Mouse (Mus musculus) hindbrain, postnatal 0 days (tissue): Measurements from ENCODE around the gene Cbln1. TPM values are rescaled to one million over a fixed set of nuclear protein-coding genes. Genes with fewer than 3 reads are reported as not detected.

Experiments used
- ATAC-seq: fragments of 200-750 bp; cut with Nextera tagmentation; 2 replicates; pipeline ENCODE4 v1.8.0; 2017; ENCODE audit warnings: mild to moderate bottlenecking, moderate TSS enrichment, moderate library complexity
- DNase-seq: peaks from one replicate; pipeline ENCODE4 v3.0.0-alpha.2; 2015; ENCODE audit warnings: low spot score
- H3K27ac ChIP-seq: fragments of 300-500 bp; sonication (generic); 2 replicates; pipeline ENCODE4 v1.5.1; 2014; ENCODE audit warnings: mild to moderate bottlenecking
- H3K27me3 ChIP-seq: fragments of 300-500 bp; sonication (generic); 2 replicates; pipeline ENCODE4 v1.6.1; 2014; ENCODE audit warnings: low read length, mixed read lengths; ENCODE audit not compliant: insufficient read depth
- H3K36me3 ChIP-seq: fragments of 300-500 bp; sonication (generic); 2 replicates; pipeline ENCODE4 v1.6.1; 2014; ENCODE audit warnings: low read length, mixed read lengths; ENCODE audit not compliant: insufficient read depth
- H3K4me1 ChIP-seq: fragments of 300-500 bp; sonication (generic); 2 replicates; pipeline ENCODE4 v1.6.1; 2014; ENCODE audit warnings: antibody characterized with exemption, low read length, mixed read lengths; ENCODE audit not compliant: insufficient read depth
- H3K4me2 ChIP-seq: fragments of 300-500 bp; sonication (generic); 2 replicates; pipeline ENCODE4 v1.6.1; 2014; ENCODE audit warnings: low read depth, mild to moderate bottlenecking, low read length, moderate library complexity, mixed read lengths
- H3K4me3 ChIP-seq: fragments of 300-500 bp; sonication (generic); 2 replicates; pipeline ENCODE4 v1.5.1; 2014; ENCODE audit warnings: low read length
- H3K9ac ChIP-seq: fragments of 300-500 bp; sonication (generic); replicated peaks from 2 replicates; pipeline ENCODE4 v1.6.1; 2014; ENCODE audit warnings: mild to moderate bottlenecking, low read length, moderate library complexity, mixed read lengths
- H3K9me3 ChIP-seq: fragments of 300-500 bp; sonication (generic); 2 replicates; pipeline ENCODE4 v1.6.1; 2016; ENCODE audit warnings: low read length, mixed read lengths
- CTCF ChIP-seq: IDR thresholded peaks from 2 replicates; pipeline ENCODE4 v1.5.1; 2016; ENCODE audit warnings: antibody characterized with exemption, control low read depth, low read depth
- WGBS: fragments of 180-500 bp; shearing (Covaris S2); extraction: QIAGEN DNeasy Blood & Tissue Kit; methylation state at CpG from one replicate; pipeline ENCODE4 v1.1.7; 2014; 5-methylcytosine and 5-hydroxymethylcytosine counted together
- polyA plus RNA-seq: library from polyadenylated mRNA; unstranded; fragments of >200 nt; fragmentation: Nextera tagmentation; extraction: Ambion mirVana; gene quantifications from 2 replicates; pipeline ENCODE4 v1.2.1, GENCODE M21; 2015
- total RNA-seq: library from RNA; depleted of rRNA; stranded (reverse); fragments of >200 nt; gene quantifications from 2 replicates; pipeline ENCODE4 v1.2.3, GENCODE M21; 2014

The Cbln1 gene
- total and polyA plus RNA-seq, 2 experiments from 2014 or later, result 56.8 to 181 TPM

DNA sequence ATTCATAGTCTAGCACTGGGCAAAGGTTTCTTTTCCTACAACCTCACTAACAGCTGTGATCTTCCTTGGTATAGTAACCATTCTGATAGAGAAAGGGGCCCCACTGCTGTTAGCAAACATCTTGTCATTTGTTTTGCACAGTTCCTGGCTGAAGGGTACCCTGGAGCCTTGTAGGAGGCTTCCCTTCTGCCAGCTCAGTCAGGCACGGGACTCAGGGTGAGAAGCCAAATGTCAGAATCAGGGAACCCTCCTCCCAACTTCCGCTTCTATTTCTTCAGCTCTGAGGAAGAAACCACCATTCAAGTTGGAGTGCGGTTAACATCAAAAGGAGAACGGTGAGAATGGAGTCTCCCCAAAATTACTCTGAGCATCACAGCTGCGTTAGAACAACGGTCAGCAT is 30.3 kb upstream of the Cbln1 start:
- WGBS, result 67% methylated on average over 6 of the region's 6 CpGs
- H3K4me2 ChIP-seq, result no peak overlapping the region
- H3K36me3 ChIP-seq, result no peaks in the 10 kb centered on the region
- H3K4me1 ChIP-seq, result no peaks in the 10 kb centered on the region
- no peak for ATAC-seq
- no peak overlapping the region for H3K4me3 ChIP-seq
- no peak for TF ChIP-seq CTCF
- H3K9me3 ChIP-seq, result no peaks in the 10 kb centered on the region
- no peak overlapping the region for H3K27ac ChIP-seq
- no peak overlapping the region for H3K9ac ChIP-seq
- no peaks in the 10 kb centered on the region for H3K27me3 ChIP-seq
- DNase-seq, result no peak

DNA sequence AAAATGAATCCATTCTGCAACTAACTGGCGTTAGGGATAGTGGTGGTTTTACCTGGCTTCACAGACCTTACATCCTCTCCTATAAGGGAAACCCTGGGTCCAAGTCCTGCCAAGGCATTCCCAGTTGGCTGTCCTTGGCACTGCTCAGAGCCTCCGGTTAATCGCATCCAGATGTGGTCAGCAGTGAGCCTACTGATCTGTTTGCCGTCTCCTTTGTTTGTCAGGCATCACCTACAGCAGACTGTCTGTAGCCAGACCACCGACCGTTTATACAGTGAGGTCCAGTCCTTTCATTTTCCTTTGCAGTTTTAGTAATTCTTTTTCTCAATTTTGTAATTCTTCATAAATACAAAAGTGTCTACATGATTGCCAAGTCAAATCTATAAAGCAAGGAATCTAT is 25.2 kb upstream of the Cbln1 start:
- TF ChIP-seq CTCF, result no peak
- ATAC-seq, result no peak
- 76% methylated on average over 6 of the region's 6 CpGs for WGBS

DNA sequence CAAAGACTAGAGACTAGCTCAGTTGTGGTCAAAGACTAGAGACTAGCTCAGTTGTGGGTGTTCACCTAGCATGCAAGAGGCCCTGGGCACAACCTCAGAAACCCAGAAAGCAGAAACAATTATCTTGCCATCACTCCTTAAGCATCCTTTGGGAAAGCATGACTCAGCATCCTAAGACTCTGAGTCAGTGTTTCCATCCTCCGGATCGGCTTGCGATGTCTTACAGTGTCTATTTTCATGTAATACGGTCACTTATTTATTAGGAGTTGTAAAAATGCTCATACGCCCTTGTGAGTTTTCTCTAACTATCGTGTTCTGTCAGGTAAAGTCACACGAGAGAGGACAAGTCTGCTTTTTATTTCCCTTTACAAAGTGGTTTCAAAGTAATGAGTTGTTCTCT is 24.1 kb upstream of the Cbln1 start:
- no peak for ATAC-seq
- no peaks in the 10 kb centered on the region for H3K36me3 ChIP-seq
- WGBS, result 88% methylated on average over 7 of the region's 7 CpGs
- no peaks in the 10 kb centered on the region for H3K27me3 ChIP-seq
- no peak for TF ChIP-seq CTCF
- no peak overlapping the region for H3K4me3 ChIP-seq
- DNase-seq, result no peak
- H3K9ac ChIP-seq, result no peak overlapping the region
- no peaks in the 10 kb centered on the region for H3K4me1 ChIP-seq
- no peaks in the 10 kb centered on the region for H3K9me3 ChIP-seq
- H3K4me2 ChIP-seq, result no peak overlapping the region
- H3K27ac ChIP-seq, result no peak overlapping the region

More for the DNA sequence above, 25.2 kb upstream of the Cbln1 start:
- no peaks in the 10 kb centered on the region for H3K27me3 ChIP-seq
- H3K9me3 ChIP-seq, result no peaks in the 10 kb centered on the region
- no peak for DNase-seq
- H3K27ac ChIP-seq, result no peak overlapping the region
- H3K36me3 ChIP-seq, result no peaks in the 10 kb centered on the region
- H3K4me3 ChIP-seq, result no peak overlapping the region
- H3K9ac ChIP-seq, result no peak overlapping the region
- H3K4me2 ChIP-seq, result no peak overlapping the region
- H3K4me1 ChIP-seq, result no peaks in the 10 kb centered on the region

DNA sequence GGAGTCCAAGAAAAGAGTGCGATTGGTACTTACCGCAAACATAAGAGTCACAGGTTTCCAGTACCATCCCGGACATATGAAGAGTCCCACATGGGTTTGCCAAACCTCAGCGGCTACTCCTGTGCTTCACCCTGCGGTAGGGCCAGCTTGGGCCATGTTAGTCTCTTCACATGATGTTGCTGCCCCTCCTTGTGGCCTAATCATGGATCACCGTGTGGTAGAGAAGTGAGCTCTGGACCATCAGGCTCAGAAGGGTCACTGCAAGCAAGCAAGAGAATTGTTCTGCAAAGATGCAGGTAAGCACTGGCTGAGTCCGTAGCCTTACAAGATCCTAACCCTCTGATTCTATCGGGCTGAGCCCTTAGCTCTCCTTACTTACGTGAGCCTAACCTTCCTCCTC is 22.5 kb upstream of the Cbln1 start:
- Histone ChIP-seq H3K4me2 (no peak overlapping the region), H3K9ac (no peak overlapping the region), H3K36me3 (no peaks in the 10 kb centered on the region), H3K27me3 (no peaks in the 10 kb centered on the region), H3K4me1 (no peaks in the 10 kb centered on the region), H3K9me3 (no peaks in the 10 kb centered on the region), H3K4me3 (no peak overlapping the region), H3K27ac (no peak overlapping the region)
- 83% methylated on average over 9 of the region's 9 CpGs for WGBS
- ATAC-seq (no peak), DNase-seq (no peak)
- TF ChIP-seq CTCF, result peak; percentile 40

DNA sequence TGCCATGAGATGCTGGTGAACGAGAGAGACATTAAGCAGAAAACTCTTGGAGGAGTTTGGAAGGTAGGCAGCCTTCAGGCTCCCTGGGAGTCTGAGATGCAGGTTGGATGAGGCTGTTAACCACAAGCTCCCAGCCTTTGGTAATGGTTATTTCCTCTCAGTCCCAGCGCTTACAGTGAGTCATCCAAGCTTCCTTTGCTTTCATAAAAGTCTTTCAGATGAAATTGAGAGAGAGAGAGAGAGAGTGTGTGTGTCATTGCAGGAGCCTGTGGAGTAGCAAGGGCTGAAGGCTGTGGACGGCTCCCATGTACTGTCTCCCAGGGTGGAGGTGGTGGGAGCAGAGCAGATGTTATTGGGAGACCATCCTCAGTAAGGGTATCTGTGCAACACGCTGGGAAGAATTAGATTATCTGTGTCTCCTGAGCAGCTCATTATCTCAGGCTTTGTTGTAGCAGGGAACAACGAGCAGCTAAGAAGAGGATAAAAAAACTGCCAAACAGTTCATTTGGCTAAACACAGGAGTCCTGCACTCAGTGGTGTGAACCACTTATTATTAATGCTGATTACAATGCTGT is 17.5 kb upstream of the Cbln1 start:
- Histone ChIP-seq H3K27me3 (no peaks in the 10 kb centered on the region), H3K4me1 (no peaks in the 10 kb centered on the region), H3K36me3 (no peaks in the 10 kb centered on the region), H3K4me3 (no peak overlapping the region), H3K9me3 (no peaks in the 10 kb centered on the region), H3K4me2 (no peak overlapping the region), H3K9ac (no peak overlapping the region), H3K27ac (no peak overlapping the region)
- 60% methylated on average over 5 of the region's 5 CpGs for WGBS
- TF ChIP-seq CTCF, result no peak
- ATAC-seq (no peak), DNase-seq (no peak)

DNA sequence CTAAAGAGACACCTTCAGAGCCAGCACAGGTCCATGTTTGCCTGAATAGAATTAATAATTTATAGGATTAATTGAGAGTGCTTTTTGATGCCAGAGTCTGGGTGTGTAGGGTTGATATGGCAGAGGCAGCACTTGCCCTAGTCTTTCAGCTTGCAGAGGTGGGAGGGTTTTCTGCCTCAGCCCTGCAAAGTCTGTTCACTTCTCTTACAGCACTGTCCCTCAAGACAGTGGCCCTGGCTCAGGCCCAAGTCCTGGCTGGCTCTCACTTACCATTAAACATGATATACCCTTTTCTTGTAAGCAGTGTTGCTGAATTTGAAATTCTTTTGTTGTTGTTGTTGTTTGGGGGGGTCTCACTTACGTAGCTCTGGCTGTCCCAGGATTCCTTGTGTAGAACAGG is 9.0 kb upstream of the Cbln1 start:
- no peaks in the 10 kb centered on the region for H3K9me3 ChIP-seq
- 75% methylated on average over 1 of the region's 1 CpGs for WGBS
- DNase-seq, result no peak
- H3K9ac ChIP-seq, result no peak overlapping the region
- H3K4me1 ChIP-seq, result no peaks in the 10 kb centered on the region
- no peak overlapping the region for H3K4me2 ChIP-seq
- no peak overlapping the region for H3K4me3 ChIP-seq
- ATAC-seq, result no peak
- H3K27me3 ChIP-seq, result no peaks in the 10 kb centered on the region
- no peak for TF ChIP-seq CTCF
- H3K36me3 ChIP-seq, result no peaks in the 10 kb centered on the region
- no peak overlapping the region for H3K27ac ChIP-seq

DNA sequence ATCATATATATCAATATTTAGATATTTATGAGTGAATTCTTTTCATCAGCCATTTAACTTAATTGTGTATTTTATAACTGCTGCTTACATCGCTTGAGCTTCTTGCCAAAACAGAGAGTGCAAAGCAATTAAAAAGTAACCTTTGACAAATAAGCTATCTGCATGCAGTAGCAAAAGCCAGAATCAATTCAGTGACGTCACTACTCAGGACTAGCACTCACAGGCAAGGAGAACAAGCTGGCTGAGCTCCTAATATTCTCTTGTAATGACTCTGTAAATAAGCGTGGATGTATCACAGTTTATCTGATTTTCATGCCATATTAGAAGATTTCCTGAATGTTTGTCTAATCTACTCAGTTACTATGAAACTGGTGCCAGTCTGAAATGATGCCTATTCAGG is 5.8 kb upstream of the Cbln1 start:
- ATAC-seq, result no peak
- 50% methylated on average over 3 of the region's 3 CpGs for WGBS
- H3K9ac ChIP-seq, result no peak overlapping the region
- 0 out of 2 replicates have a peak overlapping the region, but pooled peaks have one; percentile 8 for H3K4me2 ChIP-seq
- H3K36me3 ChIP-seq, result no peaks in the 10 kb centered on the region
- peaks cover 8% of the 10 kb centered on the region for H3K27me3 ChIP-seq
- H3K27ac ChIP-seq, result no peak overlapping the region
- H3K4me3 ChIP-seq, result no peak overlapping the region
- no peaks in the 10 kb centered on the region for H3K4me1 ChIP-seq
- no peaks in the 10 kb centered on the region for H3K9me3 ChIP-seq
- no peak for TF ChIP-seq CTCF
- no peak for DNase-seq
